Mouse (Mus musculus): ENCODE results near the gene Zfp13.

The Zfp13 gene

GRCm38 (mm10) chr17:23592208-23592925, 6.9 kb downstream of the Zfp13 start:
- peak; percentile 96 for DNase-seq (ENCODE audit: low read depth, low spot score)

GRCm38 (mm10) chr17:23587253-23587652, 12.0 kb downstream of the Zfp13 start:
- DNase-seq (ENCODE audit: low read depth, low spot score), result no peak

- peak; percentile 82 for DNase-seq (ENCODE audit: low read depth, low spot score)
Observed at GRCm38 (mm10) chr17:23585721-23586491, 13.4 kb downstream of the Zfp13 start.

- DNase-seq (ENCODE audit: low read depth, low spot score), result no peak
Observed at GRCm38 (mm10) chr17:23584786-23585185, 14.5 kb downstream of the Zfp13 start.

GRCm38 (mm10) chr17:23575951-23576552, 23.2 kb downstream of the Zfp13 start:
- no peak for DNase-seq (ENCODE audit: low read depth, low spot score)

GRCm38 (mm10) chr17:23574130-23574529, 25.2 kb downstream of the Zfp13 start:
- DNase-seq (ENCODE audit: low read depth, low spot score), result no peak

GRCm38 (mm10) chr17:23572059-23572458, 27.2 kb downstream of the Zfp13 start:
- DNase-seq (ENCODE audit: low read depth, low spot score), result no peak

GRCm38 (mm10) chr17:23571084-23571483, 28.2 kb downstream of the Zfp13 start:
- no peak for DNase-seq (ENCODE audit: low read depth, low spot score)

GRCm38 (mm10) chr17:23570017-23570416, 29.3 kb downstream of the Zfp13 start:
- DNase-seq (ENCODE audit: low read depth, low spot score), result peak; percentile 13

- DNase-seq (ENCODE audit: low read depth, low spot score), result no peak
Observed at GRCm38 (mm10) chr17:23568370-23568769, 30.9 kb downstream of the Zfp13 start.

GRCm38 (mm10) chr17:23566787-23567186, 32.5 kb downstream of the Zfp13 start:
- DNase-seq (ENCODE audit: low read depth, low spot score), result no peak

GRCm38 (mm10) chr17:23564368-23564715, 34.9 kb downstream of the Zfp13 start:
- DNase-seq (ENCODE audit: low read depth, low spot score), result no peak

GRCm38 (mm10) chr17:23563595-23564367, 35.5 kb downstream of the Zfp13 start, which contains the start of gene Zfp213:
Gene Zfp213, minus strand, starts transcription at chr17:23564238.
- peak; percentile 94 for DNase-seq (ENCODE audit: low read depth, low spot score)

GRCm38 (mm10) chr17:23559767-23560166, 39.5 kb downstream of the Zfp13 start:
- peak; percentile 28 for DNase-seq (ENCODE audit: low read depth, low spot score)

GRCm38 (mm10) chr17:23555243-23555916, 43.9 kb downstream of the Zfp13 start:
- DNase-seq (ENCODE audit: low read depth, low spot score), result no peak

- DNase-seq (ENCODE audit: low read depth, low spot score), result no peak
Observed at GRCm38 (mm10) chr17:23554321-23554720, 45.0 kb downstream of the Zfp13 start.

GRCm38 (mm10) chr17:23553634-23554120, 45.6 kb downstream of the Zfp13 start:
- DNase-seq (ENCODE audit: low read depth, low spot score), result no peak

GRCm38 (mm10) chr17:23552896-23553633, 46.2 kb downstream of the Zfp13 start:
- DNase-seq (ENCODE audit: low read depth, low spot score), result no peak

- no peak for DNase-seq (ENCODE audit: low read depth, low spot score)
Observed at GRCm38 (mm10) chr17:23551963-23552362, 47.3 kb downstream of the Zfp13 start.

- no peak for DNase-seq (ENCODE audit: low read depth, low spot score)
Observed at GRCm38 (mm10) chr17:23551416-23551815, 47.9 kb downstream of the Zfp13 start.

All from forelimb bud, embryonic 11.5 days (tissue).